In genomic region chr13:34612402-34612801, GRCm38 (mm10) we compare ENCODE assay signal across 21 mouse cellular contexts. TPM values are rescaled to one million over a fixed set of nuclear protein-coding genes. Genes with fewer than 3 reads are reported as not detected.
A peak's percentile ranks its signal among the peaks of the same experiment; 100 is the strongest.
DNase-seq lines count a peak whose midpoint lies in the region; ATAC-seq and TF ChIP-seq lines count a peak whose summit lies in the region.
"Had no signal": no experiment of that assay in that cellular context is flagged by ENCODE, and none has a peak within 500 bp of the region (broad histone marks: within the 10 kb centered on the region; RNA-seq: fewer than 3 reads in every experiment).

No protein-coding gene starts in this region.

- WGBS in forebrain, postnatal 0 days, result 59% methylated on average over 2 of the region's 2 CpGs
- WGBS in forebrain, embryonic 13.5 days, result 73% methylated on average over 2 of the region's 2 CpGs
- WGBS in hindbrain, postnatal 0 days, result 60% methylated on average over 2 of the region's 2 CpGs
- WGBS in hindbrain, embryonic 11.5 days, result 86% methylated on average over 2 of the region's 2 CpGs
- 55% methylated on average over 2 of the region's 2 CpGs for WGBS in heart, embryonic 16.5 days

- ATAC-seq in forebrain, postnatal 0 days, result peak; percentile 81
- ATAC-seq in forebrain, embryonic 13.5 days, result no peak; the same call in 1 of the 2 replicates
- ATAC-seq in hindbrain, postnatal 0 days, result no peak
- ATAC-seq in hindbrain, embryonic 11.5 days (ENCODE audit: low FRiP score), result no peak
- peak; percentile 41; the same call in 1 of the 2 replicates for ATAC-seq in heart, embryonic 16.5 days (replicated peaks; ENCODE audit: extremely low read depth, insufficient read depth, low FRiP score)
- ATAC-seq: forebrain, embryonic 14.5 days; midbrain, embryonic 16.5 days had no signal

- no peaks in the 10 kb centered on the region for H3K4me1 ChIP-seq in forebrain, postnatal 0 days (ENCODE audit: insufficient read depth)
- no peaks in the 10 kb centered on the region for H3K4me1 ChIP-seq in forebrain, embryonic 13.5 days
- no peaks in the 10 kb centered on the region for H3K4me1 ChIP-seq in hindbrain, postnatal 0 days (ENCODE audit: insufficient read depth, low read length)
- no peaks in the 10 kb centered on the region for H3K4me1 ChIP-seq in hindbrain, embryonic 11.5 days (replicated peaks; ENCODE audit: control insufficient read depth, insufficient read depth, low read length)
- no peaks in the 10 kb centered on the region for H3K4me1 ChIP-seq in heart, embryonic 16.5 days (ENCODE audit: control insufficient read depth, insufficient read depth, low read length)
- H3K4me1 ChIP-seq: megakaryocyte, embryonic 14.5 days had no signal

- H3K9me3 ChIP-seq in forebrain, postnatal 0 days (ENCODE audit: low read length), result no peaks in the 10 kb centered on the region
- H3K9me3 ChIP-seq in forebrain, embryonic 13.5 days (replicated peaks), result no peaks in the 10 kb centered on the region
- H3K9me3 ChIP-seq in hindbrain, postnatal 0 days (ENCODE audit: low read length), result no peaks in the 10 kb centered on the region
- no peaks in the 10 kb centered on the region for H3K9me3 ChIP-seq in hindbrain, embryonic 11.5 days (ENCODE audit: control insufficient read depth, low read length)
- no peaks in the 10 kb centered on the region for H3K9me3 ChIP-seq in heart, embryonic 16.5 days (replicated peaks; ENCODE audit: control insufficient read depth, low read length)
- H3K9me3 ChIP-seq: megakaryocyte, embryonic 14.5 days had no signal

- H3K27me3 ChIP-seq in forebrain, postnatal 0 days (ENCODE audit: insufficient read depth, low read length), result no peaks in the 10 kb centered on the region
- no peaks in the 10 kb centered on the region for H3K27me3 ChIP-seq in forebrain, embryonic 13.5 days
- no peaks in the 10 kb centered on the region for H3K27me3 ChIP-seq in hindbrain, postnatal 0 days (ENCODE audit: insufficient read depth, low read length)
- no peaks in the 10 kb centered on the region for H3K27me3 ChIP-seq in hindbrain, embryonic 11.5 days (ENCODE audit: control insufficient read depth, insufficient read depth, low read length)
- no peaks in the 10 kb centered on the region for H3K27me3 ChIP-seq in heart, embryonic 16.5 days (ENCODE audit: control insufficient read depth, insufficient read depth, low read length)

- no peak overlapping the region for H3K9ac ChIP-seq in forebrain, postnatal 0 days
- no peak overlapping the region for H3K9ac ChIP-seq in forebrain, embryonic 13.5 days
- no peak overlapping the region for H3K9ac ChIP-seq in hindbrain, postnatal 0 days (replicated peaks; ENCODE audit: low read length)
- H3K9ac ChIP-seq in hindbrain, embryonic 11.5 days (ENCODE audit: low read depth, low read length), result no peak overlapping the region
- no peak overlapping the region for H3K9ac ChIP-seq in heart, embryonic 16.5 days (ENCODE audit: low read length)

- no peak overlapping the region for H3K4me3 ChIP-seq in forebrain, postnatal 0 days (ENCODE audit: low read depth, low read length)
- H3K4me3 ChIP-seq in forebrain, embryonic 13.5 days, result no peak overlapping the region
- no peak overlapping the region for H3K4me3 ChIP-seq in hindbrain, postnatal 0 days (ENCODE audit: low read length)
- H3K4me3 ChIP-seq in hindbrain, embryonic 11.5 days (ENCODE audit: low read depth, low read length), result no peak overlapping the region
- H3K4me3 ChIP-seq in heart, embryonic 16.5 days (ENCODE audit: low read length), result no peak overlapping the region
- H3K4me3 ChIP-seq: megakaryocyte, embryonic 14.5 days had no signal

- intact Hi-C loops in left cerebral cortex, postnatal 10 days (cut with DNase I), result no loop called here

- no peaks in the 10 kb centered on the region for H3K36me3 ChIP-seq in forebrain, postnatal 0 days (ENCODE audit: insufficient read depth)
- no peaks in the 10 kb centered on the region for H3K36me3 ChIP-seq in forebrain, embryonic 13.5 days (ENCODE audit: poor library complexity, severe bottlenecking)
- H3K36me3 ChIP-seq in hindbrain, postnatal 0 days (ENCODE audit: insufficient read depth, low read length), result no peaks in the 10 kb centered on the region
- no peaks in the 10 kb centered on the region for H3K36me3 ChIP-seq in hindbrain, embryonic 11.5 days (ENCODE audit: control insufficient read depth, insufficient read depth, low read length)
- H3K36me3 ChIP-seq in heart, embryonic 16.5 days (ENCODE audit: control insufficient read depth, insufficient read depth), result no peaks in the 10 kb centered on the region

- no peak overlapping the region for H3K27ac ChIP-seq in forebrain, postnatal 0 days (ENCODE audit: low read depth, low read length)
- no peak overlapping the region for H3K27ac ChIP-seq in forebrain, embryonic 13.5 days
- no peak overlapping the region for H3K27ac ChIP-seq in hindbrain, postnatal 0 days
- H3K27ac ChIP-seq in hindbrain, embryonic 11.5 days (ENCODE audit: low read depth, low read length), result no peak overlapping the region
- H3K27ac ChIP-seq in heart, embryonic 16.5 days (ENCODE audit: low read length), result no peak overlapping the region

- no peak for TF ChIP-seq CTCF in forebrain, postnatal 0 days (IDR thresholded peaks at IDR 0.05; ENCODE audit: low read depth)
- TF ChIP-seq CTCF in hindbrain, postnatal 0 days (IDR thresholded peaks at IDR 0.05; ENCODE audit: low read depth), result no peak

- no peak overlapping the region for H3K4me2 ChIP-seq in forebrain, postnatal 0 days (ENCODE audit: low read depth)
- no peak overlapping the region for H3K4me2 ChIP-seq in forebrain, embryonic 13.5 days
- no peak overlapping the region for H3K4me2 ChIP-seq in hindbrain, postnatal 0 days (ENCODE audit: low read depth, low read length)
- no peak overlapping the region for H3K4me2 ChIP-seq in hindbrain, embryonic 11.5 days (replicated peaks; ENCODE audit: low read depth, low read length)
- H3K4me2 ChIP-seq in heart, embryonic 16.5 days (ENCODE audit: low read depth, low read length), result no peak overlapping the region

- peak; percentile 58 for DNase-seq in forebrain, postnatal 0 days
- DNase-seq in hindbrain, postnatal 0 days (ENCODE audit: low spot score), result peak; percentile 39
- no peak for DNase-seq in hindbrain, embryonic 11.5 days (ENCODE audit: low spot score)
- peak; percentile 1 for DNase-seq in Muller cell, postnatal 12 days (ENCODE audit: inconsistent ontology term)
- no peak for DNase-seq in left cerebral cortex, postnatal 10 days (ENCODE audit: extremely low spot score in 1 of 2, low spot score in 2 of 2)
- DNase-seq: adrenal gland, postnatal 10 days; B cell, adult 2 months; cerebellum, adult 8-10 months; embryo, embryonic 11 days; kidney, adult 8-10 months; kidney, postnatal 4 days; left cerebral cortex, postnatal 4 days; lung, adult 2 months; spleen, adult 18-20 months; thymus, adult 18-20 months had no signal

RNA-seq across cellular contexts. Expression of gene Pxdc1, which starts 40.9 kb away (rescaled TPM):
- total RNA-seq in forebrain, postnatal 0 days (2014; rRNA removed), result 6.7 and 10.6 TPM in 2 replicates
- 5.3 and 6.3 TPM in 2 replicates for polyA plus RNA-seq in forebrain, postnatal 0 days (2015; fragmentation: Nextera tagmentation; extraction: Ambion mirVana)
- polyA plus RNA-seq in forebrain, embryonic 13.5 days (2015; fragmentation: Nextera tagmentation; extraction: Ambion mirVana), result 4.4 and 6.1 TPM in 2 replicates
- total RNA-seq in hindbrain, postnatal 0 days (2014; rRNA removed), result 15.6 and 25.2 TPM in 2 replicates
- polyA plus RNA-seq in hindbrain, postnatal 0 days (2015; fragmentation: Nextera tagmentation; extraction: Ambion mirVana), result 11.3 and 14.5 TPM in 2 replicates
- 3.5 and 4.7 TPM in 2 replicates for polyA plus RNA-seq in hindbrain, embryonic 11.5 days (2014; fragmentation: Nextera tagmentation; extraction: Ambion mirVana)
- polyA plus RNA-seq in heart, embryonic 16.5 days (2015; fragmentation: Nextera tagmentation; extraction: Ambion mirVana), result 19.3 and 21.2 TPM in 2 replicates
- 10 to 100 TPM; 10.2 to 10.8 TPM for total RNA-seq in left cerebral cortex, postnatal 10 days (2021)
- total RNA-seq: hematopoietic stem cell, adult 5-6 weeks had no signal

Comparison
In these comparisons a context has a peak if more than half of its experiments do, and no peak if none do; other contexts are left out.
1. ATAC-seq: peak in forebrain, postnatal 0 days (single experiment) and heart, embryonic 16.5 days (single experiment); none in forebrain, embryonic 13.5 days (single experiment), hindbrain, postnatal 0 days (single experiment) and hindbrain, embryonic 11.5 days (single experiment).
2. DNase-seq: peak in forebrain, postnatal 0 days (single experiment), hindbrain, postnatal 0 days (single experiment) and Muller cell, postnatal 12 days (single experiment); none in hindbrain, embryonic 11.5 days (single experiment) and left cerebral cortex, postnatal 10 days (0 of 2).